Mouse (Mus musculus) gonadal fat pad, adult 2 months (tissue): ENCODE measurements at regions not wholly inside any gene's neighbourhood (a gene's known extent, or its start where the extent isn't known, plus 50 kb on each side); places are given as distances from the start of the nearest gene placed in this dataset.

Experiments used
- DNase-seq: peaks from one replicate; pipeline ENCODE4 v3.0.0-alpha.2; 2012; ENCODE audit warnings: low read depth

GRCm38 (mm10) chr15:67467404-67468345 lies 967.0 kb upstream of the Lrrc6 start:
- DNase-seq: no peak

- no peak for DNase-seq
These were observed 962.2 kb upstream of the Lrrc6 start for GRCm38 (mm10) chr15:67462863-67463262.

DNA sequence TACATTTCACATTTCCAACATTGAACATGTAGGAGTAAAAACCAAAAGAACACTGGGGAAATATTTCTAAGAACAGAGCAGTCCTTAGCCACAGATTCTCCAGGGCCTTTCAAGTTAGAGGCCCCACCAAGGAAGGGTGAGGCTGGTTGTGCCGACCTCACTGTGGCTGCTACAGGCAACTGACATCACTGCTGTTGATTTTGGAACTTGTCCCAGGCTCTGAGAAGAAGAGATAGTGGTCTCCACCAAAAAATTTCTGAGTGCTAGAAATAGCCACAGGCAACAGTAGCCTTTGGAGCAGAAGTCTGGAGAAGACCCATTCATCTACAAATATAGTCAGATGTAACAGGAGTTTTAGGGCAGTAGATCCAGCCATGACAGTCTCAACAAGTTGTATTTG lies 959.7 kb upstream of the Lrrc6 start:
- DNase-seq: no peak

DNA sequence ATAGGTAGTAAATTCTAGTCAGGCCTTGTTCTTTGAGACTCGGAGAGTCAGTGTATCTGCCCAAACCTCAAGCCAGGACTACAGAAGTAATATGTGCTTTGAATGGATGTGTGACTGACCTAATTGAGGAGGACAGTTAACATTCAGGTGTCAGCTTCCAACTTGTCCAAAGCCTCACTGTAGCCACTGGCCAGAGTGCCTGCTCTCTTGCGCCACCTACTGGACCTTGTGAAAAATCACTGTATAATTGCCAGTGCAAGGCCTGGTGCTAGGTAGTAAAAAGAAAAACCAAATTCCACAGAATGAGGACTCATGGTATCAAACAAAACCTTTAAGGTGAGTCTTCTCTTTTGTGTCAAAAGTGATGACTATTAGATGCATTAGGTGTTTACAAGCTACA lies 933.6 kb upstream of the Lrrc6 start:
- no peak for DNase-seq

- DNase-seq: no peak
These were observed 923.2 kb upstream of the Lrrc6 start for GRCm38 (mm10) chr15:67423922-67424321.

DNA sequence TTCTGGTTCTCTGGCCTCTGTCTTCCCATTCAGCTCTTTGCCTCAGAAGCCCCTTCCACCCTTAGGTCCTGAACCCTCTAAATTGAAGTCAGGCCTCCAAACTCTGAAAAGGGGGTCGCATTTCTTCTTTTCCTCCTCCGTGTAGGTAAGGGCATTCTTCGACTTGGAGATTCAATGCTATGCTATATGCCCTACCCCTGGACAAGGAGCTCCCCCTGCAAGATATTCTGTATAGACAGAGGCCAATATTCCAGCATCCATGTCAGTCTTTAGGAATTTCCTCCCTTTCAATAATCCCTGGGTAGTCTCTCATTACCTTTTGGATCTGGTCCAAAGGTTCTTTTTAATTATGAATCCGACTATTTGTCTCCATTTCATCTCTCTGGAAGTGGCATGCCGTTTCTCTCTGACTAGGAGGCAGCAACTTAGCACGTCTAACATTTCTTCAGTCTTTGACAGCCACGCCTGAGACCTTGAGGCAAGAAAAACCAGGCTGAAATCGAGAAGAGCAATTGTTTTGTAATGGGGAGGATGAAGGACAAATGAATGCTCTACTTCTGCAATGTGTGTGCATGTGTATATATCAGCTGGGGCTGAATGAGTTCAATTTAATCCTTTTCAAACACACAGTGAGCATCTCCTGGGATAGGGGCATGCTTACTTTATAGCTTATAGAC lies 921.7 kb upstream of the Lrrc6 start:
- DNase-seq: no peak

GRCm38 (mm10) chr15:67420776-67421175 lies 920.1 kb upstream of the Lrrc6 start:
- no peak for DNase-seq

DNA sequence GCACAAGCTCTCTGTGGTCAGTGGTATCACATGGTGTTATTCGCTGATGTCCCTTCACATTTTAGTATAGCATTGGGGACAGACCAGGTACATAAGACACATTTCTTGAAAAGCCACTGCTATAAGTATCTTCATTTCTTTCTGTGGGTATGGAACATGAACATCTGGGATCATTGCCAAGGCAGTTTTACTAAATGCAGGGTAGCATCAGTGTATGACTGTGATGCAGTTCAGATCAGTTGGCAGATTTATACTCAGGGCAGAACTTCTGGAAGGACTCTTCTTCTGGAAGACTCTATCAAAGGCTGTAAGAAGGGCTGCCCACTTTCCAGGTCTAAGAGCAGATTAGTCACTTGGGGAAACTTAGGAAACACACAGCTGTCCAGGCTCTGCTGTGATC lies 919.0 kb upstream of the Lrrc6 start:
- no peak for DNase-seq

DNA sequence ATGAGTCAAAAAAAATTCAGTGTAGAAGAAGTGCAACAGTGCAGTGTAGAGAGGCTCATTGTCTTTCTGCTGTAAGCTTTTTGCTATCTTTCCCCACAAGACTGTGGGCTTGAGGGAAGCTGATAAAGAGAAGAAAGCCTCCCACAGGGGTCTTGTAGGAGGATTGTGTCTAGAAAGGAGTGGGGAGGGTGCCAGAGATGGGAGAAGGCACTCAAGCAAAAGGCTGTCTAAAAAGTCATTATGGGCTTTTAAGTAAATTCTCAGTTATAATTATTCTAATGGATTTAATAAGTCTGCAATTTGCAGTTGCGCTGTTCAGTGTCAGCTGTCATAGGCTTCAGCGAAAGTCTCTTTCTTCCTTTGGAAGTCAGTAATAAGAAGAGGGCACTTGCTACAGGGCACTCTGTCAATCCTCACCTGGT lies 917.0 kb upstream of the Lrrc6 start:
- DNase-seq: no peak

- no peak for DNase-seq
These were observed 915.1 kb upstream of the Lrrc6 start for GRCm38 (mm10) chr15:67415840-67416239.

DNA sequence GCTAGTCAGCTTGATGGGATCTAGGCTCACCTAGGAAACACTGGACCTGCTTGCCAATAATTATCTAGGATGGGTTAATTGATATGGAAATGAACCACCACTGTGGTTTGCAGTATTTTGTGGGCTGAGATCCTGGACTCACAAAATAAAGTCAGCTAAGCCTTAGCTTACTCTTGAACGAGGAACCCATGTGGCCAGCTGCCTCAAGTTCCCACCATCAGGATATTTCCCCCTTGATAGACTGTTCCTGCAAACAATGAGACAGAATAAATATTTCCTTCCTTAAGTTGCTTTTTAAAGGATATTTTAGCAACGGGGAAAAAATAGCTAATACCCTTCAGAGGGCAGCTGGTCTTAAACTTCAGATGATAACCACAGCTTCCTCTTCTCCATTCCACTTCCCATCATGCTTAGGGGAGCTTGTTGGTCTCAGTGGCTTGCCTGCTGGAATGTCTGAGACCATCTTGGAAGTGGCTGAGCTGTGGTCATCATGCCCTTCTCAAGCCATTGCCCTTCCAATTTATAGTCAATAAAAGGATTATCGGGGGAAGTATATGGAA lies 913.7 kb upstream of the Lrrc6 start:
- no peak for DNase-seq

GRCm38 (mm10) chr15:67413581-67413980 lies 912.9 kb upstream of the Lrrc6 start:
- no peak for DNase-seq

DNA sequence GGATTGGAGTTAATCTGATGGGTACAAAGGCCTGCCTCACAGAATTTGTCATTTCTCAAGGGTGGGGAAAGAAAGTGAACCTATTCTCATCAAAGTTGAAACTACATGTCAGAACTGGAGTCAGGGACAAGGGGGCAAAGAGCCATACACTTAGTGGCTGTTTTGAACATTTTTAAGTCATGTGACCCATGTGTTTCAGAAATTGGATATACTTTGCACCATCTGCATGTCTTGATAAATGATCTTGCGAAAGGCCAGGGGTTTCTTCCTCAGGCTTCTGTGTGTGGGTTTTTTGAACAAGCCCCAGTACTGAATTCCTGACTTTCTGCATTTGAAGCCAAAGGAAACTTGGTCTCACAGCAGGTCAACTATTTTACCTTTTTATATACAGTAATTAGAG lies 911.7 kb upstream of the Lrrc6 start:
- DNase-seq: no peak

DNA sequence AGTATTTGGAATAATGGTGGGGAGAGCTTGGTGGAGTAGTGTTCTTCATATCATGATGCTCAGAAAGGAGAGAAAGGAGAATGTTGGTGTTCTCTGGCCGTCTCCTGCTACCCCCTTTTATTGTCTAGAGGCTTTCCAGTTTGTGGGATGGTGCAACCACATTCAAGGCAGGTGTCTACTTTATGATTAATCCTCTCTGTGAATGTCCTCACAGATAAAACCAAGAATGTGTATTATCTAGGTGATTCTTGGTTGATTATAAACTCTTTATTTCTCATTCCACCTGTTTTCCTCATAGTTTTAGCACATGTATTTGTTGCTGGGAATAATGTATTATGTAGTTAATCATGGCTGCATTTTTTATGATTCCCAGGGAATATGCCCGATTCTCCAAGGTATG lies 910.9 kb upstream of the Lrrc6 start:
- DNase-seq: no peak

DNA sequence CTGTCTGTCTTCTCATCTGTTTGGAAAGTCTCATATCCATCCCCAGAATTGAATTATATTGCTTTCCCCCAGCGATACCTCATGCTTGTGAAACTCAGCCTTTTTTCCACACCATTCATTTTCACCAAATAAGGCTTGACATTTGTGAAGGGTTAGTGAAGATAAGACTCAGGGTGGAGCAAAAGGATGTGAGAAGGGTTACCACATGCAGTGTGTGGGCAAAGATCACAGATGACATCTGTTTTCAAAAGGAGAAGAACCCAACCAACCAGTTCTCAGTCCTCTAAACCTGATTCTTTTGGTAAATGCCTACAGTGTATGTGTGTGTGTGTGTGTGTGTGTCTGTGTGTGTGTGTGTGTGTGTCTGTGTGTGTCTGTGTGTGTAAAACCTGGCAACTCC lies 909.3 kb upstream of the Lrrc6 start:
- DNase-seq: no peak

- no peak for DNase-seq
These were observed 908.3 kb upstream of the Lrrc6 start for GRCm38 (mm10) chr15:67408871-67409559.

- DNase-seq: no peak
These were observed 906.5 kb upstream of the Lrrc6 start for GRCm38 (mm10) chr15:67407244-67407643.

DNA sequence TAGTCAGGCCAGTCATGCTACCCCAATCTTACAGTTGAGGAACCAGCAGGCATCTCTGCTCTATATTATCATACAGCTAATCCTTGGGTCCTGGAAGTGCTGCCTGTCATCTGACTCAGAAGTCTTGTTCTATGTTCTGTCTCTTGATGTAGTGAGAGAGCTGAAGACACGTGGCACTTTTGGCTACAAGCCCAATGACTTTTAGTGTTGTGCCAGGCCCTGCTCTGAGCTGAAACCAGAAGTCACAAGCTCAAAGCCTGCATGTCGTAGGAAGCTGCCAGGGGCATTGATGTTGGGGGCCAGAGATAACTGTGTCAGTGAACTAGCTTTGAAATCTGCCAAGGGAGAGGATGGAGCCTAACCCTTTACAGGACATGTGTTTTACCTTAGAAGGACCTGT lies 904.8 kb upstream of the Lrrc6 start:
- DNase-seq: no peak

DNA sequence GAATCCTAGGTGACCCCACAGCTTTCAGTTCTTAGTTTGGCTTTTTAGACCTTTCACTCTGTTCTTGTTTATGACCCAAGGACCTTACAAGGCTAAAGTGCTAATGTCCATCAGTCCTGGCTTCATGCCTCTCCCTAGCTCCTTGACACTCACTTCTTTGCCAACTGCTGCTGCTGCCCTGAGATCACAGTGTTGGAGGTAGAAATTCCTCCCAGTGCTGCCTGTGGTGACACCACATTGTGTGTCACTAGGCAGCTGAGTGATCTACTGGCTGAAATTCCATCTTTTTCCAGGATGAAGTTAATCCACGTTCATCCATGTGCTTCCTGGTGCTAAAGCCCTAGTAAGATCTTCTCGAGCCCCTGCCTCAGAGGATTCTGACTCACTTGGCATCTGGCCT lies 904.3 kb upstream of the Lrrc6 start:
- DNase-seq: no peak

DNA sequence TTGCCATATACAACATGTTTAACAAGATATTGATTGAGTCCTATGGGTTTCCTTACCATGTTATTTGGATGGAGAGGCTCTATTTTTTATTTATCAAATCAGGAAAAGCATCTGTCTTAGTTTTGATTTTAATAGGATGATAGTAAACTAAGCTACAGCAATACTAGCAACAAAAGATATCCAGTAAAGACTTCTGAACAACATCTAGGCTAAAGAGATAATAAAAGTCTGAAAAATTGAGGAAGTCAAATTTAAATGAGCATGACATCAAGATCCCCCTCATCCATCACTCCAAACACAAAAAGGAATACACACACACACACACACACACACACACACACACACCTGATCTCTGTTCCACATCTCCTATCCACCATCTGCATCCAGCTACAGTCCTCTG lies 901.6 kb upstream of the Lrrc6 start:
- DNase-seq: no peak

- DNase-seq: no peak
These were observed 896.6 kb upstream of the Lrrc6 start for GRCm38 (mm10) chr15:67397269-67397668.

DNA sequence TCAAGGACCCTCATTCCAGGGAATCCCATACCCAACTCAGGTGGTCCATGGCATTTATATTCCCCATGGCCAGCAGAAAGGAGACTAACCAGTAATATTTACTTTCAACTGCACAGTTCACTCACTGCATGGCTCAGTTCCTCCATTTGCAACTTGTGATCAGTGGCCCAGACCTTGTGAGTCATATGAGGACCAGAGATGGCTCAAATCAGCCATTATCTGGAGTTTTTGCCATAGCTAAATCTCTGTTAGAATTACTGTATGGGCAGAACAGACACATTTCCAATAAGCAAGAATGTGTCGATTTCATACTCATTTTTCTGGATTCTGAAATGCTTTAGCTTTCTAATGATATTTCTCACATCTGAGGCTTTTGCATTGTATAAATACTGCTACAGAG lies 894.4 kb upstream of the Lrrc6 start:
- no peak for DNase-seq
